Mouse (Mus musculus): ENCODE data around the gene Zfp553. TPM values are rescaled to one million over a fixed set of nuclear protein-coding genes. Genes with fewer than 3 reads are reported as not detected.
A peak's percentile ranks its signal among the peaks of the same experiment; 100 is the strongest.

Gene Zfp553
- 15.5 and 15.7 TPM in 2 replicates for polyA plus RNA-seq (2015; fragmentation: Nextera tagmentation; extraction: Ambion mirVana)

- peak within 1 kb of the TSS; percentile 64 for H3K9ac ChIP-seq (replicated peaks; ENCODE audit: low read depth)
- H3K27me3 ChIP-seq (replicated peaks; ENCODE audit: insufficient read depth, low read length) = no peaks in the 10 kb centered on the region
- peaks cover 16% of the 10 kb centered on the region for H3K36me3 ChIP-seq (ENCODE audit: insufficient read depth, low read length)
- H3K4me1 ChIP-seq (ENCODE audit: insufficient read depth, low read depth, low read length) = peaks cover 6% of the 10 kb centered on the region; the same call in 1 of the 2 replicates
- H3K9me3 ChIP-seq (ENCODE audit: low read length) = no peaks in the 10 kb centered on the region
- H3K4me3 ChIP-seq (ENCODE audit: low read depth, low read length) = peak within 1 kb of the TSS; percentile 77
- 1% methylated on average over 56 of the region's 64 CpGs for whole genome bisulfite sequencing
- ATAC-seq (peak; percentile 94), DNase-seq (ENCODE audit: low spot score) (peak; percentile 94)
- peak within 1 kb of the TSS; percentile 72 for H3K4me2 ChIP-seq (replicated peaks; ENCODE audit: low read depth, low read length)
- H3K27ac ChIP-seq (ENCODE audit: low read length) = peak within 1 kb of the TSS; percentile 90
- TF ChIP-seq CTCF (IDR thresholded peaks at IDR 0.05) (0 out of 2 replicates have a peak, but pooled peaks have one; percentile 2), EP300 (IDR thresholded peaks at IDR 0.05) (no peak)
Measured at GRCm38 (mm10) chr7:127232622-127233367, at the start of gene Zfp553, which contains the start of gene Sept1. Zfp553 (plus strand) TSS chr7:127233061. Sept1 (minus strand) TSS chr7:127233130.

GRCm38 (mm10) chr7:127183345-127183744, 49.5 kb upstream of the Zfp553 start:
- Histone ChIP-seq H3K9me3 (ENCODE audit: low read length) (no peaks in the 10 kb centered on the region), H3K27me3 (replicated peaks; ENCODE audit: insufficient read depth, low read length) (no peaks in the 10 kb centered on the region), H3K4me1 (ENCODE audit: insufficient read depth, low read depth, low read length) (no peaks in the 10 kb centered on the region), H3K4me2 (replicated peaks; ENCODE audit: low read depth, low read length) (no peak overlapping the region), H3K27ac (ENCODE audit: low read length) (no peak overlapping the region), H3K9ac (replicated peaks; ENCODE audit: low read depth) (no peak overlapping the region), H3K36me3 (ENCODE audit: insufficient read depth, low read length) (no peaks in the 10 kb centered on the region), H3K4me3 (ENCODE audit: low read depth, low read length) (no peak overlapping the region)
- 64% methylated on average over 8 of the region's 8 CpGs for WGBS
- DNase-seq (ENCODE audit: low spot score) (no peak), ATAC-seq (no peak)
- TF ChIP-seq CTCF (IDR thresholded peaks at IDR 0.05) (no peak), EP300 (IDR thresholded peaks at IDR 0.05) (no peak)

DNA sequence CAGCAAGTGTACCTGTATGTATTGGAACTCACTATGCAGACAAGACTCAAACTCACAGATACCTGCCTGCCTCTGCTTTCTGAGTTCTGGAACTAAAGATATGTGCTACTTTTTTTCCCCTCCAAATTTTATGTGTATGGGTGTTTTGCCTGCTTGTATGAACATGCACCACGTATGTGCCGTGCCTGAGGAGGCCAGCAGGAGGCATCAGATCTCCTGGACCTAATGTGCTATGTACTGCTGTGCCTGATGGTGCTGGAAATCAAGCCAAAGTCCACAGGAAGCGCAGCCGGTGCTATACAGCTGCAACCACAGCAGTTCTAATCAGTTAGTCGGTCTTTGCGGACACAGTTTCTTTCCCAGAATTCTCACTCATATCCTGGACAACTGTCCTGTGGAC, 49.0 kb upstream of the Zfp553 start:
- Histone ChIP-seq H3K9me3 (ENCODE audit: low read length) (no peaks in the 10 kb centered on the region), H3K27me3 (replicated peaks; ENCODE audit: insufficient read depth, low read length) (no peaks in the 10 kb centered on the region), H3K4me2 (replicated peaks; ENCODE audit: low read depth, low read length) (no peak overlapping the region), H3K27ac (ENCODE audit: low read length) (no peak overlapping the region), H3K9ac (replicated peaks; ENCODE audit: low read depth) (no peak overlapping the region), H3K4me1 (ENCODE audit: insufficient read depth, low read depth, low read length) (no peaks in the 10 kb centered on the region), H3K4me3 (ENCODE audit: low read depth, low read length) (no peak overlapping the region), H3K36me3 (ENCODE audit: insufficient read depth, low read length) (no peaks in the 10 kb centered on the region)
- DNase-seq (ENCODE audit: low spot score) = no peak
- 71% methylated on average over 6 of the region's 6 CpGs for WGBS
- TF ChIP-seq EP300 (IDR thresholded peaks at IDR 0.05) (no peak), CTCF (IDR thresholded peaks at IDR 0.05) (peak; percentile 52)
- no peak for ATAC-seq

DNA sequence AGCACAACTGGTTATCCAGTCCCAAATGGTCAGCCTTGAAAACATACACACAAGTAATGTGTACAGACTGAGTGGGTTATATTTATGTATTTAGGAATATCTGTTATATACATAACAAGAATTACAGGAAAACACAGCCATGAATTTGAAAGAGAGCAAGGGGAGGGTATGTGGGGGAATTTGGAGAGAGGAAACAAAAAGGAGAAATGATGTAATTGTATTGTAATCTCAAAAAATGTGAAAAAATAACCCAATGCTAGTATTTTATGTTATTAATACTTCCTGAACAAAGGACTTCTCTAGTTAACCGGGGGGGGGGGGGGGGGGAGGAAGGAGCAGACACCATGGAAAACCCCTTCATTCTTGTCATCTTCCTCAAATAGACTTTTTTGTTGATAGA, 48.1 kb upstream of the Zfp553 start:
- H3K27ac ChIP-seq (ENCODE audit: low read length) = no peak overlapping the region
- WGBS = 40% methylated on average over 1 of the region's 1 CpGs
- ATAC-seq = no peak

DNA sequence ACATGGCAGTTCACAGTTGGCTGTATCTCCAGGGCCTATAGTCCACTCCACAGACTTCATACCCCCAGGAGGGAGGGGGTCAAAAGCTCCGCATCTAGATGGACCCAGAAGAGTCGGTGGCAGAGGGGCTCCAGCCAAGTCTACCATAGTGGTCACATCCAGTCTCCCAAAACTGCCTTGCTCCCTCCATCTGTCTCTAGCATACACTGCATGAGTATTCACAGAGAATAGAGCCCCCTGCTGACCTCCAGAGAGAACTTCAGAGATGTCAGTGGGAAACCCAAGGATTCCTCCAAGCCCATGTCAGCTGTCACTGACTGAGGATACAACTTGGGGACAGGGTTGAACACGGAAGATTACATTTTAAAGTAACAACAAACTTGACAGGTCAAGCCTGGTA, 47.3 kb upstream of the Zfp553 start:
- peak; percentile 66 for ATAC-seq
- H3K9me3 ChIP-seq (ENCODE audit: low read length) = no peaks in the 10 kb centered on the region
- no peak overlapping the region for H3K27ac ChIP-seq (ENCODE audit: low read length)
- H3K4me2 ChIP-seq (replicated peaks; ENCODE audit: low read depth, low read length) = no peak overlapping the region
- no peaks in the 10 kb centered on the region for H3K36me3 ChIP-seq (ENCODE audit: insufficient read depth, low read length)
- H3K4me3 ChIP-seq (ENCODE audit: low read depth, low read length) = no peak overlapping the region
- H3K9ac ChIP-seq (replicated peaks; ENCODE audit: low read depth) = no peak overlapping the region
- no peaks in the 10 kb centered on the region for H3K4me1 ChIP-seq (ENCODE audit: insufficient read depth, low read depth, low read length)
- 56% methylated on average over 3 of the region's 3 CpGs for WGBS
- TF ChIP-seq CTCF (IDR thresholded peaks at IDR 0.05) (peak; percentile 71), EP300 (IDR thresholded peaks at IDR 0.05) (no peak)
- DNase-seq (ENCODE audit: low spot score) = peak; percentile 69
- H3K27me3 ChIP-seq (replicated peaks; ENCODE audit: insufficient read depth, low read length) = no peaks in the 10 kb centered on the region

More for the DNA sequence above, 48.1 kb upstream of the Zfp553 start:
- Histone ChIP-seq H3K4me2 (replicated peaks; ENCODE audit: low read depth, low read length) (no peak overlapping the region), H3K9me3 (ENCODE audit: low read length) (no peaks in the 10 kb centered on the region), H3K27me3 (replicated peaks; ENCODE audit: insufficient read depth, low read length) (no peaks in the 10 kb centered on the region), H3K4me3 (ENCODE audit: low read depth, low read length) (no peak overlapping the region), H3K4me1 (ENCODE audit: insufficient read depth, low read depth, low read length) (no peaks in the 10 kb centered on the region), H3K36me3 (ENCODE audit: insufficient read depth, low read length) (no peaks in the 10 kb centered on the region), H3K9ac (replicated peaks; ENCODE audit: low read depth) (no peak overlapping the region)
- TF ChIP-seq EP300 (IDR thresholded peaks at IDR 0.05) (no peak), CTCF (IDR thresholded peaks at IDR 0.05) (no peak)
- no peak for DNase-seq (ENCODE audit: low spot score)

DNA sequence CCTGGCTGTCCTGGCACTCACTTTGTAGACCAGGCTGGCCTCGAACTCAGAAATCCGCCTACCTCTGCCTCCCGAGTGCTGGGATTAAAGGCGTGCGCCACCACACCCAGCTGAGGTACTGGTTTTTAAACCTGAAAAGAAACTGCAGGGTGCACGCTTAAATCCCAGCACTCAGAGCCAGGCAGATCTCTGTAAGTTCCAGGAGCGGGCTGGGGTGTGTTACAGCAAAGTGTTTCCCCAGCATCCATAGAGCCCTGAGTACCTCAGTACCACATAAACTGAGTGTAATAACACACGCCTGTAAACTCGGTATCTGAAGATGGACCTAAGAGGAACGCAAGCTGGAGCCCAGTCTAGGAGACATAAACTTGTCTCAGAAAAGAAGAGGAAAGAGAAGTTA, 45.5 kb upstream of the Zfp553 start:
- no peak for DNase-seq (ENCODE audit: low spot score)
- H3K27me3 ChIP-seq (replicated peaks; ENCODE audit: insufficient read depth, low read length) = no peaks in the 10 kb centered on the region
- ATAC-seq = no peak
- 62% methylated on average over 10 of the region's 10 CpGs for WGBS
- H3K4me1 ChIP-seq (ENCODE audit: insufficient read depth, low read depth, low read length) = no peaks in the 10 kb centered on the region
- no peak overlapping the region for H3K4me2 ChIP-seq (replicated peaks; ENCODE audit: low read depth, low read length)
- H3K9me3 ChIP-seq (ENCODE audit: low read length) = no peaks in the 10 kb centered on the region
- H3K9ac ChIP-seq (replicated peaks; ENCODE audit: low read depth) = no peak overlapping the region
- no peaks in the 10 kb centered on the region for H3K36me3 ChIP-seq (ENCODE audit: insufficient read depth, low read length)
- TF ChIP-seq EP300 (IDR thresholded peaks at IDR 0.05) = no peak
- no peak overlapping the region for H3K27ac ChIP-seq (ENCODE audit: low read length)
- H3K4me3 ChIP-seq (ENCODE audit: low read depth, low read length) = no peak overlapping the region
